Mouse (Mus musculus) testis, adult 10 weeks (tissue): Measurements from ENCODE around the gene D930020B18Rik. TPM values are rescaled to one million over a fixed set of nuclear protein-coding genes. Genes with fewer than 3 reads are reported as not detected.

ENCODE experiments used
- polyA plus RNA-seq: library from polyadenylated mRNA; stranded (reverse); fragments of 350-450 nt; fragmentation: Illumina TruSeq; extraction: RNeasy Lipid Tissue Mini Kit (QIAGEN cat#74804); gene quantifications from one replicate; pipeline ENCODE4 v1.2.3, GENCODE M21; 2014; ENCODE audit warnings: low read depth, low replicate concordance

The D930020B18Rik gene
- polyA plus RNA-seq = 3.4 TPM

DNA sequence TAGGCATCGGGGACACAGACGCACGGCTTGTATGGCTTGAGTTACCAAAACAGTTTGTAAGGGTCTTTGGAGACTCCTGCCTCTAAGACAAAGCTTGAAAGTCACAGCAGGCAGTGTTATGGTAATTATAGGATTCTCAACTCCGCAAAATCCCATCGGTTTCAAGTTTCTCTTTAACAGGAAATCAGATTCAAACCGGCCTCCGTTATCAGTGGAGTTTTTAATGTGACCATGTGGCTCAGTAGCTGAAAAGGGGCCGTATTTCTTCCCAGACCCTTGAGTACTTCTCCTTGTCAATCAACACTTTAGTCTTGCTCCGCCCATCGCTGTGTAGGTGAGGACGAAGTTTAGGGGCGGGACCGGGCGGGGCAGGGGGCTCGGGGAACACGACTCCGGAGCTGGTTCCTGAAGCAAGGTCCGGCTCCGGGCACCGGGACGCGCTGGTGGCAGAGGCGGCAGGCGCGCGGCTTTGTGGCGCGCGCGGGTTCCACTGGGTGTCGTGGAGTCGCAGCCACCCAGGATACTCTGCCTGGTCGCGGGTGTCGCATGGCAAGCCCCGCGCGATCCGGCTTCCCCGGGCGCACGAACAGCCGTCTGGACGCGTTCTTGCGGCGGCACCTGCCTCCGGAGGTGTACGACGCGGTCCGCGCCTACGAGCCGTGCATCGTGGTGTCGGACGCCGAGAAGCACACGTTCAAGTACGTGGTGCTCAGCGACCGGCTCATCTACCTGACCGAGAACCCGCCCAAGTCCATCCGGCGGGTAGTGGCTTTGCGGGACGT, at the start of gene D930020B18Rik:
Gene D930020B18Rik (plus strand): TSS at position 317 of the 782 bp plus-strand sequence.

GRCm38 (mm10) chr10:121626186-121626882, 15.1 kb upstream of the D930020B18Rik start, which contains the start of gene Xpot:
Gene Xpot, minus strand, starts transcription at chr10:121626332.

GRCm38 (mm10) chr10:121739548-121740505, 98.4 kb downstream of the D930020B18Rik start, which contains the start of gene BC048403:
Gene BC048403, plus strand, starts transcription at chr10:121739937.

Other genes starting within 250 kb of the D930020B18Rik start
- gene Rassf3, start 165.2 kb upstream of the D930020B18Rik start, polyA plus RNA-seq = 2.8 TPM
- gene Tbk1, start 54.8 kb upstream of the D930020B18Rik start, polyA plus RNA-seq = 31.2 TPM
- gene Xpot, start 15.3 kb upstream of the D930020B18Rik start, polyA plus RNA-seq = 54.2 TPM
- 2.8 TPM for gene BC048403, start 98.3 kb downstream of the D930020B18Rik start, polyA plus RNA-seq